Mouse (Mus musculus) T-helper 1 cell (primary cell): ENCODE results near the gene Pik3c2g.

Experiments
- in situ Hi-C: fragments of 300-600 bp; cut with MboI, MseI; formaldehyde crosslinking; loops from one replicate; pipeline ENCODE4 v1.15.1; 2025; ENCODE audit warnings: high pct_unique_total_duplicates

Gene Pik3c2g

DNA sequence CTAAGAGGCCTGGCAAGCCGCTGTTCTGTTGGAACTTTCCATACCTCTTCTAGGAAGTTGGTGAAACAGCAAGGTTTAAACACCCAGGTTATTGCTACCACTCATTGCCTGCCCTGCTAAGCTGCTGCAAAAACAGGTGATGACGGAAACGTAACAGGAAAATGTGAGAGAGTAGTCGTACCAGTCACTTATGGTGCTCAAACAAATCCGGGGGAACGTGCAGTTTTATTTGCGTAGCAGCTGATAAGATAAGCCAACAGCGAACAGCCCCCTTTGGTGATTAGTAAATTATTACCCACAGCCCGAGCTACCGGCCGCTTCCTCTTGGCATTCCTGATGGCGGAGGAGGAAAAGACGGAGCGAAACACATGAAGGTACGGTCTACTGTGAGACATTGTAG, at the start of gene Pik3c2g:
TSS of gene Pik3c2g (plus strand) at position 330 of the 400 bp plus-strand sequence.
- in situ Hi-C loops, result no loop called here

DNA sequence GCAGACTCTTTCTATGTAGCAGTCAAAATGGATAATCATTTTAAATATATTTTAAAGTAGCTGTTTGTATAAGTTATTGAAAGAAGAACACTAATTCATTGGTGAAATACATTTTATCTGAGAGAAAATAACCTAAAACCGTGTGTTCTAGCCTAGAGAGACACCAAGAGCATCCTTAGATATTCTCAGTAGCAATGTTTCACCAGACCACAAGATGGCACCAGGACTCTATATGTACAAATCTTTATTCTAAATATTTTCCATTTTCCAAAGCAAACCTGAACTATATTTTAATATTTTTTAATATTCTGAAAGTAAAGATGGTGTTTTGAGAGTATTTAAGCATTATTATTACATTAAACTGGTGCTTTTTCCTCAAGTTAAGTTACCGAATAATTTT, 48.6 kb upstream of the Pik3c2g start:
- in situ Hi-C loops, result no loop called here

DNA sequence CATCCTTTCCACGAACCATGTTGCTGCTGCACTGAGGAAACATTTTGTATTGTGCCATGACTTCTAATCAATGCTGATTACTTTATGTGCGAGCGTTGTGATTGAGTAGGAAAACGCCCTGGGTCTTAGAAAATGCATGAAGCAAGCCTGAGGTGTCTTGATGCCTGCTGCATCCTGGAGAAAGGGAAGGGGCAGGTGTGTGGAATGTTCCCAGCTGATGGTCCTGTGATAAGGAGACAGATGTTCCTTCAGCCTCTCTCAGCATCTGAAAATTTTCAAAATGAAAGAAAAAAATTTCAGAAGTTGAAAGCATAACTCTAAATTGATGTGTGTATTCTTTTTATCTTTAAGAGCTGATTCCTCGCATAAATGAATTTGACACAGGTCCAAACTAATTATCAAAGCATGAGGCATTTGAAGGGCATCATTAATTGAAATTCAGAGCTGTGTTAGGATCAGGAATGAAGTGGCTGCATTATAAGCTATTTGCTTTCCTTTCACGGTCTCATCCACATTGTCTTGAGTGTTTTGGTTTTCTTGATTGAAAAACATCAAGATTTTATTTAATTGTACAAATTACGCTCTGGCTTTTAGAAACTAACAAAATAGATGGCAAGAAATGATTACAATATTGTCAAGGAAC, 31.4 kb upstream of the Pik3c2g start:
- in situ Hi-C loops, result no loop called here

DNA sequence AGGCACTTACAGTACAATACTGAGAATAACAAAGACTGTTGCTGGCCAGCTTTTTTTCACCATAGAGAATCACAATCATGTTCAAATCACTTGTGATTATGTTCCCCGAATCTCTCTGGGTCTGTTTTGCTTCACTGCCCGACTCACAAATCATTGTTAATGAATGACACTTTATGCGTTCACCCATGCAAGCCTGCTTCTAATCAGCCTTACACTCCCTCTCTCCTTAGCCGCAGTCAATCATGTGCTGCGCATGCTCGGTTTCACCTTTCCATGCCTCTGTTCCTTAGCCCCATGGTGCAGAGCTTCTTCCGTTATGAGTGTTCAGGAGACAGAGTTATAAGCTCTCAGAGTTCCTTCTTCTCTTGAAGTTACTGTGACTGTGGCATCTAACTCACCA, 17.8 kb upstream of the Pik3c2g start:
- in situ Hi-C loops, result no loop called here

DNA sequence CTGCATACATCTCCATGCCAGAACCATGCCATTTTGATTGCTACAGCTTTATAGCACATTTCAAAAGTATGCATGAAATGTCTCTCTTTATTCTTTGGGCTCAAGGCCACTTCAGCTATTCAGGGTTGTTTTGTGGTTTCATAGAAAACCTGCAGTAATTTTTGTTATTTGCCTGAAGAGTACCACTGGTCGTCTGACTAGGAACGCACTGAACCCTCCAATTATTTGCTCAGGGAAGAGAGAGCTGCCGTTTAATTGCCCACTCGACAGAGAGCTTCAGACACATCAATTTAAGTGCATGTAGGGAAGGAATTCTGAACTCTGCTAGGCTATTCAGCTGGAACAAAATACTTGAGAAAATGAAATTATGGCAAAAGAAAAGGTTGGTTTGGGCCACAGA, 11.2 kb upstream of the Pik3c2g start:
- in situ Hi-C loops, result no loop called here

DNA sequence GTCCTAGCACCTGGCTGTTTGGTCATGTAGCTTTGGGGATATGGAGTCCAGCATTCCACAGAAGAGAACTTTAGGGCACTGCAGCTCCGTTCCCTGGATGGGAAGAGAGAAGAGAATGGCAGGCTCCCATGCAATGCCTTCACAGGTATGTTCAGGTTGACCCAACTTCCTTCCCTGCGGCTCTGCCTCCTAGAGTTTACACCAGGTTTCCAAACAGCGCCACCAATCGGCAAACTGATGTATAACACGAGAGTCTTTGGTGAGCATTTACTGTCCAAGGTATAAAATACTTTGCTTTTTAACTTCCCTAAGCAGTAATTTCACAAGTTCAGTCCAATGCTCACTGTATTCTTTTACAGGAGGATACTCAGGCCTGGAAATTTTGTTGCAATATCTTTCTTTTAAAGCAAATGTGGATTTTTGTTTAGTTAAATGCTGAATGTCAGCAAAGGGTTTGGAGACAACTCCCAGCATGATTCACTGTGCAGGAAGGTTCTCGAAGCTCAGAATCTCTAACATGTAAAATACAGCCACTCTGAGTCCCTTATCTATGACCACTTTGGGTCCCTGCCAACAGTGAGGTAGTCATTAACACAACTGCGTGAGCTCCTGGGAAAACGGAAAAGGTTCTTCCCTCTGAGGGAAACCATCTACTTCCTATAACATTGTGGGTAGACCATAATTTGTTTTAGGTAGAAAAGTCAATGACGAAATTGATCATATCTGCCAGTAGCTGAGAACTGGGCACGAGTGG, 10.6 kb upstream of the Pik3c2g start:
- in situ Hi-C loops, result no loop called here

DNA sequence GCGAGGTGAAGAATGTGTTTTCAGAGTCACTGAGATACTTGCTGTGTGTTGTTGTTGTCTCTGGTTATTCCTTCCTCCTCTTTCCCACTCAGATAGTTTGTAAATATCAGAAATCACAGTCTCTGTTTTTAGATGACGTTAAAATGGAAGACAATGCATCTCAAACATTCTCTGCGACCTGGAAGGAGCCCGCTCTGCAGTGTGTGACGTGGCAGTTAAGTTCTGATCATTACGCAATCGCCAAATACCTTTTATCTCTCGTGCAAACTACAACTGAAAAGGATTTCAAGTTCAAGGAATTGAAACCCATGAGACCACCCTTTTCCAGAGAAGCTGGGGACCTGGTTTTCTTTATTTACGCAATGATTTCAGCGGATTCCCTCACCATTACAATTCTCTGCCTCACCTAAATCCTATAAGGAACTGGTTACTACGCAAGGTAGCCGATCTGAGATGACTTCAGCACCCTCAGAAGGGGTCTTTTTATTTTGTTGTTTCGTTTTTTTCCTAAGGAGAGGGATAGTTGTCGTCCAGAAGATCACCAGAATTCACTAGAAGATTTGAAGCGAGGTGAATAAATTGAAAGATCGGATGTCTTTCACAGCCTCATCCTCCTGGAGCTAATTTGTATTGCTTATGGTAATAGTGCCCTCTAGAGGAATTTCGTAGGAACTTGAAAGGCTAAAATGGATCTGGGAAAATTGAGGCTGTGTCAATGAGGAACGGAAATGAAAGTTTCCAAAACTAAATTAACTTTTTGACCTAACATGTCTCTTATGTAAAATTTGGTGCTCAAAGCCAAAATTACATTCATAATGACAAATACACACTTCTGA, 9.8 kb upstream of the Pik3c2g start:
- in situ Hi-C loops, result no loop called here

DNA sequence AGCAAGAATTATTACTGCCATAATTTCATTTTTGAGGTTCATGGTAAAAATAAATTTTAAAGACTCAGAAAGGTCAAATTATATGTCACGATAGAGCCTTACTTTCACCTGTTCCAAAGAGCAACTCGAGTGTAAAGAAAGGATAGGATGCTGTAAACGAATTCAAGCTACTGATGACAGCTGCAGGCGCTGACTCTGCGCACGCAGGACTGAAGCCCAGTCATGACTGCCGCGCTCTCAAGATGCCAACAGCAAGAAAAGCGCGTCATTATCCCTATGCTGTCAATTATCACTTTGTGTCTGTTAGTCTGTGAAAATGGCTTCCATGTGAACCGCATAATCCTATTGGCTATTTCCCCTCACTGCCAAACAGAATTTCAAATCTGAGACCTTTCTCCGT, 457 bp downstream of the Pik3c2g start:
- in situ Hi-C loops, result no loop called here

DNA sequence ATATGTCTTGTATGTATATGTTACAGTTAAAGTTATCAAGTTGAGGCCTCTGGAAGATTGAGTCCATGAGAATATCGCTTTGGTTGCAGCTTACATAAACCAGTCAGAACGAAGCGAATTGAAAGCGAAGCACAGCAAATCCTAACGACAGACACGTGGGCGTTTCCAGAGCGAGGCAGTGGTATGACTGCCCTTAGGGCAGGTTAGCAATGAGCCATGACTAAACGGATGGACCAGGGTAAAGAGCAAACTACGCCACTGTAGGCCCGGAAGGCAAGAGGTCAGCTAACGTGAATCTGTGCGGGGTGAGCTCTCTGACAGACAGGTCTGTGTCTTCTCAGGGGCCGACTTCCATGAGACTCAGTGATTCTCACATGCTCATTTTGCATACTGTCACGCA, 1.4 kb downstream of the Pik3c2g start:
- in situ Hi-C loops, result no loop called here

DNA sequence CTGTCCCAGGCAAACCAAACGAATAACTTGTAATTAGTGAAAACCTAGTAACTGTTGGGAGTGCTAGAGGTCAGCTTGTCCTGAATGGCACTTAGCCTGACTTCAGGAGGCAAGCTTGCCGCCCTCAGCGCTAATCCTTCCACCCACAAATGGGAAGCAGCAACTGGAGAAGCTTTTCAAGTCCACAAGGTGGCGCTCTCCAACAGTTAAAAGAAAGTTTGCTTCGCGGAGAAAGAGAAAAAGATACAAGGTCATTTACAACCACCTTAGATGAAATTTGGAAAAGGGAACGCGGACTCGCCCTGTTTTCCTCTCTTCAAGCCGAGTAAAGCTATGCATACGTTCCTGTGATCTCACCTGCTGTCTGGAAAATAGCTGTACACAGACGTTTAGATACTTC, 2.3 kb downstream of the Pik3c2g start:
- in situ Hi-C loops, result no loop called here

DNA sequence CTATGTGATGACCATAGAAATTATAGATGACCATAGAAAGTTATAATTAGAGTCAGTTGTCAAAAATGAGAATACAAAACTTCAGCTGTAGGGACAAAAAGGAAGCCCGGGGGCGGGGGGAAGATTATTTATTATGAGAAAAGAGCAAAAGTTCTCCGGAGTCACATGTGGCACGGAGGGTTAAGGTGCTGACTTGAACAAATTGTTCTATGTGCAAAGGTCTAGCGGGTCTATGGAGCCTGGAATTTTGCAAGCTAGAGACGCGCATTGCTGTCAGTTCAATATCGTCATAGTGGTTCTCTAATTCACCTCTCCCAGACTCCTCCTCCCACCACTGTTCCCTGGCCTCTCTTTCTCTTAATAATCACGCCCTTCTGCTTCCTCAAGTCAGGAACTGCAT, 2.8 kb downstream of the Pik3c2g start:
- in situ Hi-C loops, result no loop called here

DNA sequence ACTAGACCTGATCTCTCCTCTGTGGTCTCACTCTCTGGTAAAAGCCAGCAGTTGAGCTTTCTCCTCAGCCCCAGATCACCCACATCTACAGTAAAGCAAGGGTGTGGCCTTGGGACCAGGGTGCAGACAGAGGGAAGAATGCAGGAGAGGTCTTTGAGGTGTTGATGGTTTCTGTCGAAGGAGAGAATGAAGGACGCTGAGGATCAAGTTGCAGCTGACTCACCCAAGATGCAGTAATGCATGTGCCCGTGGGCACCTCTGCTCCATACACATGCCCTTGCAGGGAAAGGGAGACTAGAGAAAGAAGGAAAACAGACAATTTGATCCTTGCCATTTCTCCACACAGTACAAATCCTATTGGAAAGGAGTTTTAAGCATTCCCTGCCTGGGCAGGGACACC, 5.1 kb downstream of the Pik3c2g start:
- in situ Hi-C loops, result no loop called here

DNA sequence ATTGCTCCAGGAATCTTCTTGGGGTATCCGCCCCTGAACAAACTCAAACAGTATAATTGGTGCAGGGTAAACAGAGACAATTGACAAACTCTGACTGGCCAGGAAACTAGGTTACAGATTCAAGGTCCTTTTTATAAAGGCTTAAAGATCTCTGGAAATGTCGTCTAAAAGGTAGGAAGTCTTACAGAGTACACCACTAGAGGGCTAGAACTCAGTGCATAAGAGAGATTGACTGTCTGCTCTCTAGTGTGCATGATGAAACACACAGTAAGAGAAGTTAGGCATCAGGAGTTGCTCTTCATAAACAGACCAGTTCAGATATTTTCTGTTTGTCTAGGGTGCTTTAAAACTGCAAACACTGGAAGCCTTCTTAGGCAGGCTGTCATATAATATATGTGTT, 9.4 kb downstream of the Pik3c2g start:
- in situ Hi-C loops, result no loop called here

DNA sequence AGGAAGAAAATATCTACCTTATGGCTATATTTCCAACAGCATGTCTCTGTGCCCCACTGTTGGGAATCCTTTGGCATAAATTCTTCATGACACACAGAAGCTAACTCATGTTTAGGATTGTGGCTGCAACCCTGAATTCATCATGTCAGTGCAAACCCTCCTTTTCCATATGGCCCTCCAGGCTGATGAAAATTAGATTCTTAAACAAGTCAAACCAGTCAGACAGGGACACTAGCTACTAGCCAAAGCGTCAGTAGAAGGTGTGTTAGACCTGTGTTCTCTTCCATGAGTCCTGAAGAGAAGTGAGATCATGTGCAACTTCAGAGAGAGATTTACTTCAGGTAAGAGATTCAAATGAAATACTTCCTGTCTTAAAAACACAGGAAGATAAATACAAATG, 12.2 kb downstream of the Pik3c2g start:
- in situ Hi-C loops, result no loop called here

DNA sequence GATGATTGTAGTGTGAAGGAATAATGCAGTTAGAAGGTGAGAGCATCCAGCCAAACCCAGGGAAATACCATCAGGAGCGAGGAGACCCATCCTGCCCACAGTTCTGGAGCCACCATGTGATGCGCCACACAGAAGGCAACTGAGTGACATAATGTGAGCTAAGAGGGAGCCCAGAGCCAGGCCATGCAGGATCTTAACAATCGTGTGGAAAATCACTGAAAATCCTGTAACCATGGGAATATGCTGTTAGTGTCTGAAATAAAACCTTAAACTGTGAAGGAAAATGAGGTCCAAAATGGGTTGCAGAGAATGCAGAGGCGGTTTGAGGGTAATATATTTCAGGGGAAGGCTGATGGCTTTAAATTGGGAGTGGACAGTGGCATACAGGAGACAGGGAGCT, 31.8 kb downstream of the Pik3c2g start:
- in situ Hi-C loops, result no loop called here

DNA sequence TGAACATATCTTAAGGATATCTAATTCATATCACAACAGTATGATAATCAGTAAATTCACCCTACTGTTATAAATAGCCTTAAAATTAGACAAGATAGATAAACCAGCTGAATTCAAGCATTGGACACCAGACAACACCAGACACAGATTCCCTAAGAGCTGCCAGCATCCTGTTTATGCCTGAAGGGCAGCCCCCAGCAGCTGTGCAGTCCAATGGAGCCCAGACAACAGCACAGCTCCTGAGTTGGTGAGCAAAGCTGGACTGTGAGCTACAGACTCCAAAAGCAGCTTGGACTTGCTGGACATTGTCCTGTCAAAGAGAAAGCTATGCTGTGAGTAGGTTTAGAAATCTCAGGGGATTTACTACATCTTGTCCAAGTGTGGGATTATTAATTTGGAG, 37.7 kb downstream of the Pik3c2g start:
- in situ Hi-C loops, result no loop called here

DNA sequence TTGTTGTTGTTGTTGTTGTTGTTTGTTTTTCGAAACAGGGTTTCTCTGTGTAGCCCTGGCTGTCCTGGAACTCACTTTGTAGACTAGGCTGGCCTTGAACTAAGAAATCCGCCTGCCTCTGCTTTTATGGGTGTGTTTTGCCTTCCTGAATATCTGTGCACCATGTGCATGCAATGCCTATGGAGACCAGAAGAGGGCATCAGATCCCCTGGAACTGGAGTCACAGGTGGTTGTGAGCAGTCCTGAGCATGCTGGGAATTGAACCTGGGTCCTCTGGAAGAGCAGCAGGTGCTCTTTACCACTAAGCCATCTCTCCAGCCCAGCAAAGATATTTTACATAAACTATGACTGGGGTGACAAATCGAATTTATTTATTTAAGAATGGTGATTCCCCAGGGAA, 47.5 kb downstream of the Pik3c2g start:
- in situ Hi-C loops, result no loop called here

DNA sequence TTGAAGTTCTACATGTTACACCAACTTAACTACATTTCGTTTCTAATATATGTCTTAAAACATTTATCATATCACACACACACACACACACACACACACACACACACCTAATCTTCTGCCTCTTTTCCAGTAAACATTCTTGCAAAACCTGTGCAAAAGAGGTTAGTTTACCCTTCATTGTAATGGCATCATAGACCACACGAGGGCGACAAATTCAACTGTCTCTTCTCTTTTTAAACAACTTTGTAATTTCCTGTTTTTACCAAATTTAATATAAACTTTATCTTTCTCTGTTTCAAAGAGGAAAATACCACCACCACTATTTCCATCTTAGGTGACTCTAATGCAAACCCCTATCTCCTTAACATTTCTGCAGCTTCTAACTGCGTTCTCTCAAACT, 68.4 kb downstream of the Pik3c2g start:
- in situ Hi-C loops, result loop anchor here (5.0 kb wide), 1 partner anchor 62 kb away; no protein-coding TSS in a partner anchor

DNA sequence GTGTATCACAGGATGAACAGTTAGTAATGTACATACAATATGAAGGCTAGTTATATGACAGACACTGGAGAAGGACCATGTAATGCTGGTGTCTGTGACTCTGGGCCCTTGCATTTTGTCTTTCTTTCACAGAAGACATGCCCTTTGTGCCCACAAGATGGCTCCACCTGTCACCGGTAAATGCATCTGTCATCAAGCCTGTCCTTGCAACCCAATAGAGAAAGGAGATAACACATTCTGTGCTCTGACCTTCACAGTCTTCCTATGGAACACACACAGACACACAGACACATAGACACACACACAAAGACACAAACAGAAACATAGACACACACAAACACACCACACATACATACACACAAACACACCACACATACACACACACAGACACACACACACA, 75.4 kb downstream of the Pik3c2g start:
- in situ Hi-C loops, result no loop called here

DNA sequence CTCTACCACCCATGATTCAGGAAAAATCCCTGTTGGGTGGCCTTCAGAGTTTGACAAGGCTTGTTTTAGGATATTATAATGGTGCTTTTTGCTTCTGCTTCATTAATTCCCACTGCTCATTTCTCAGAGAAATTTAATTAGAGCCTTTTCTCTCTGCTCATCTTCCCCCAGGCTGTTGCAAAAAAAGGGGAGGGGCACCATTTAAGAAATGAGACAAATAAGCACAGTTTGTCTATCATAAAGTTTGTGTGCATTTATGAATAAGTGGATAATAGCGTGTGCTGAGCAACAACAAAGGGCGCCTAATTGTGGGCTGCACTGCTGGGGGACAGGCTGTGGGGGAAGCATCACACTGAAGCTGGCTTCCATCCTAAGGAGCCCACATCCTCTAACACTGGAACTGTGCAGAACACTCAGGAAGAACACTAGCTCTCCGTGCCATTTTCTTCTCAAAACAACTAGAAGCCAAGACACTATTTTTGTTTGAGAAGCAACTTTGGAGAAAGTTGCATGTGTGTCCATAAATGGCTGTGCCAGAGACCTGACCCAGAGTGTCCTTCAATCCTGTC, 131.5 kb downstream of the Pik3c2g start:
- in situ Hi-C loops, result loop anchor here (5.0 kb wide), 1 partner anchor 61 kb away; no protein-coding TSS in a partner anchor

DNA sequence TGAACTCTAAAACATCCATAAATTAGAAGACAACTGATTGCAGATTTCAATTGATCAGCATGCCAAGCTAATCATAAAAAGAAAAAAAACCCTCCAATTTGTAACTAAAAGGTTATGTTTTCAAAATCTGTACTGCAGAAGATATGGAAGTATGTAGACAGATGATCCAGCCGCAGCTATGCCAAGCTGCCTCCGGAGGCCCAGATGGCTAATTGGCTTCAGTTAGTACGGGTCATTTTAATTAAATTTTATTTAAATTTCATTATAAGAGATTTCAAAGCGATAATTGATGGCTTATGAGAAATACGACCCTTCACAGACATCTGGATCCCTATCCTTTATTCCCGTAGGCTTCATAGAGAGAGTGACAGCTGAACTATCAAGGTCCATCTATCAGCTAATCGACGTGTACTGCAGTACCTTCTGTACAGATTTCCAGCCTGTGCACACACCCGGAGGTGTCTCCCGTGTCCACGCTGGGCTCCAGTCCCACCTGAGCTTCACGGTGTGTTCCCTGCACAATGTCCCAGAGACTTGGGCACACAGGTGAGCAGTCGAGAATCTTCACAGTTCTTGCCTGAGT, 132.7 kb downstream of the Pik3c2g start:
- in situ Hi-C loops, result loop anchor here (5.0 kb wide), 1 partner anchor 62 kb away; no protein-coding TSS in a partner anchor
